Mouse (Mus musculus) lung, embryonic 16.5 days (tissue): ENCODE results near the gene Gad1. TPM values are rescaled to one million over a fixed set of nuclear protein-coding genes. Genes with fewer than 3 reads are reported as not detected.

Experiments
- ATAC-seq: fragments of 200-750 bp; cut with Nextera tagmentation; 2 replicates; pipeline ENCODE4 v1.8.0; 2017; ENCODE audit warnings: low read depth, mild to moderate bottlenecking, moderate library complexity
- H3K27ac ChIP-seq: fragments of 300-500 bp; sonication (generic); 2 replicates; pipeline ENCODE4 v1.5.1; 2014; ENCODE audit warnings: mild to moderate bottlenecking, control low read depth, low read length
- H3K27me3 ChIP-seq: fragments of 300-500 bp; sonication (generic); 2 replicates; pipeline ENCODE4 v1.6.1; 2014; ENCODE audit warnings: low read depth, low read length, mixed read lengths; ENCODE audit not compliant: control insufficient read depth, insufficient read depth
- H3K36me3 ChIP-seq: fragments of 300-500 bp; sonication (generic); 2 replicates; pipeline ENCODE4 v1.6.1; 2014; ENCODE audit warnings: low read length; ENCODE audit not compliant: control insufficient read depth, insufficient read depth
- H3K4me1 ChIP-seq: fragments of 300-500 bp; sonication (generic); replicated peaks from 2 replicates; pipeline ENCODE4 v1.6.1; 2014; ENCODE audit warnings: low read length, mixed read lengths; ENCODE audit not compliant: control insufficient read depth, insufficient read depth
- H3K4me2 ChIP-seq: fragments of 300-500 bp; sonication (generic); 2 replicates; pipeline ENCODE4 v1.6.1; 2014; ENCODE audit warnings: low read depth, low read length, control low read depth
- H3K4me3 ChIP-seq: fragments of 300-500 bp; sonication (generic); 2 replicates; pipeline ENCODE4 v1.5.1; 2014; ENCODE audit warnings: mild to moderate bottlenecking, low read length, control low read depth
- H3K9ac ChIP-seq: fragments of 300-500 bp; sonication (generic); 2 replicates; pipeline ENCODE4 v1.6.1; 2014; ENCODE audit warnings: low read length, control low read depth
- H3K9me3 ChIP-seq: fragments of 300-500 bp; sonication (generic); 2 replicates; pipeline ENCODE4 v1.6.1; 2016; ENCODE audit warnings: low read length; ENCODE audit not compliant: control insufficient read depth
- WGBS: fragments of 180-500 bp; shearing (Covaris S2); extraction: QIAGEN DNeasy Blood & Tissue Kit; methylation state at CpG from one replicate; pipeline ENCODE4 v1.1.7; 2014; 5-methylcytosine and 5-hydroxymethylcytosine counted together
- polyA plus RNA-seq: library from polyadenylated mRNA; unstranded; fragments of >200 nt; fragmentation: Nextera tagmentation; extraction: Ambion mirVana; gene quantifications from 2 replicates; pipeline ENCODE4 v1.2.1, GENCODE M21; 2015

The Gad1 gene
- polyA plus RNA-seq, 1 experiment from 2014 or later = 0.46 TPM

- no peaks in the 10 kb centered on the region for H3K36me3 ChIP-seq
- no peaks in the 10 kb centered on the region for H3K9me3 ChIP-seq
- H3K4me1 ChIP-seq = peaks cover 43% of the 10 kb centered on the region
- H3K9ac ChIP-seq = peak overlapping the region; percentile 18; the same call in 1 of the 2 replicates
- peak overlapping the region; percentile 78 for H3K4me2 ChIP-seq
- H3K27ac ChIP-seq = no peak overlapping the region
- H3K4me3 ChIP-seq = peak overlapping the region; percentile 46
- WGBS = under 1% methylated on average over 34 of the region's 34 CpGs
- ATAC-seq = peak; percentile 37; the same call in 1 of the 2 replicates
- H3K27me3 ChIP-seq = peaks cover 61% of the 10 kb centered on the region
Measured at GRCm38 (mm10) chr2:70568198-70568941, 15.5 kb downstream of the Gad1 start.

GRCm38 (mm10) chr2:70571698-70572097, 18.8 kb downstream of the Gad1 start:
- peaks cover 29% of the 10 kb centered on the region for H3K4me1 ChIP-seq
- no peak overlapping the region for H3K4me2 ChIP-seq
- peak; percentile 63; the same call in 1 of the 2 replicates for ATAC-seq
- no peak overlapping the region for H3K27ac ChIP-seq
- no peak overlapping the region for H3K9ac ChIP-seq
- no peaks in the 10 kb centered on the region for H3K9me3 ChIP-seq
- H3K27me3 ChIP-seq = peaks cover 29% of the 10 kb centered on the region
- H3K36me3 ChIP-seq = no peaks in the 10 kb centered on the region
- 25% methylated on average over 4 of the region's 4 CpGs for WGBS
- no peak overlapping the region for H3K4me3 ChIP-seq

GRCm38 (mm10) chr2:70572251-70572650, 19.4 kb downstream of the Gad1 start:
- no peak overlapping the region for H3K27ac ChIP-seq
- H3K4me2 ChIP-seq = no peak overlapping the region
- peaks cover 24% of the 10 kb centered on the region for H3K4me1 ChIP-seq
- H3K36me3 ChIP-seq = no peaks in the 10 kb centered on the region
- no peak for ATAC-seq
- H3K27me3 ChIP-seq = peaks cover 25% of the 10 kb centered on the region
- H3K9me3 ChIP-seq = no peaks in the 10 kb centered on the region
- H3K4me3 ChIP-seq = no peak overlapping the region
- H3K9ac ChIP-seq = no peak overlapping the region
- 35% methylated on average over 9 of the region's 9 CpGs for WGBS

- no peak overlapping the region for H3K9ac ChIP-seq
- H3K36me3 ChIP-seq = no peaks in the 10 kb centered on the region
- no peak overlapping the region for H3K27ac ChIP-seq
- no peak overlapping the region for H3K4me3 ChIP-seq
- H3K9me3 ChIP-seq = no peaks in the 10 kb centered on the region
- no peak for ATAC-seq
- peaks cover 10% of the 10 kb centered on the region for H3K27me3 ChIP-seq
- peaks cover 11% of the 10 kb centered on the region for H3K4me1 ChIP-seq
- WGBS = 54% methylated on average over 8 of the region's 8 CpGs
- H3K4me2 ChIP-seq = no peak overlapping the region
Measured at GRCm38 (mm10) chr2:70573544-70574210, 20.8 kb downstream of the Gad1 start.

- Histone ChIP-seq H3K4me2 (no peak overlapping the region), H3K9ac (no peak overlapping the region), H3K9me3 (no peaks in the 10 kb centered on the region), H3K4me1 (no peaks in the 10 kb centered on the region), H3K4me3 (no peak overlapping the region), H3K36me3 (no peaks in the 10 kb centered on the region), H3K27ac (no peak overlapping the region), H3K27me3 (no peaks in the 10 kb centered on the region)
- ATAC-seq = no peak
- 83% methylated on average over 6 of the region's 6 CpGs for WGBS
Measured at GRCm38 (mm10) chr2:70588200-70588599, 35.3 kb downstream of the Gad1 start.

- ATAC-seq = no peak
- Histone ChIP-seq H3K36me3 (no peaks in the 10 kb centered on the region), H3K27ac (no peak overlapping the region), H3K9me3 (no peaks in the 10 kb centered on the region), H3K27me3 (no peaks in the 10 kb centered on the region), H3K4me2 (no peak overlapping the region), H3K9ac (no peak overlapping the region), H3K4me3 (no peak overlapping the region), H3K4me1 (no peaks in the 10 kb centered on the region)
- 70% methylated on average over 6 of the region's 6 CpGs for WGBS
Measured at GRCm38 (mm10) chr2:70592432-70592831, 39.6 kb downstream of the Gad1 start.

GRCm38 (mm10) chr2:70593670-70594069, 40.8 kb downstream of the Gad1 start:
- ATAC-seq = no peak
- H3K27me3 ChIP-seq = no peaks in the 10 kb centered on the region
- no peaks in the 10 kb centered on the region for H3K4me1 ChIP-seq
- 77% methylated on average over 5 of the region's 5 CpGs for WGBS
- no peak overlapping the region for H3K4me3 ChIP-seq
- no peak overlapping the region for H3K4me2 ChIP-seq
- H3K36me3 ChIP-seq = no peaks in the 10 kb centered on the region
- no peaks in the 10 kb centered on the region for H3K9me3 ChIP-seq
- no peak overlapping the region for H3K27ac ChIP-seq
- no peak overlapping the region for H3K9ac ChIP-seq

- Histone ChIP-seq H3K4me1 (no peaks in the 10 kb centered on the region), H3K36me3 (no peaks in the 10 kb centered on the region), H3K27me3 (no peaks in the 10 kb centered on the region), H3K27ac (no peak overlapping the region), H3K9me3 (no peaks in the 10 kb centered on the region), H3K4me3 (no peak overlapping the region), H3K9ac (no peak overlapping the region), H3K4me2 (no peak overlapping the region)
- WGBS = 65% methylated on average over 2 of the region's 2 CpGs
- ATAC-seq = no peak
Measured at GRCm38 (mm10) chr2:70595896-70596295, 43.0 kb downstream of the Gad1 start.

- no peaks in the 10 kb centered on the region for H3K4me1 ChIP-seq
- no peaks in the 10 kb centered on the region for H3K36me3 ChIP-seq
- ATAC-seq = no peak
- WGBS = 75% methylated on average over 3 of the region's 3 CpGs
- no peaks in the 10 kb centered on the region; the same call in 1 of the 2 replicates for H3K9me3 ChIP-seq
- no peak overlapping the region for H3K4me2 ChIP-seq
- no peak overlapping the region for H3K4me3 ChIP-seq
- no peak overlapping the region for H3K27ac ChIP-seq
- H3K9ac ChIP-seq = no peak overlapping the region
- H3K27me3 ChIP-seq = no peaks in the 10 kb centered on the region
Measured at GRCm38 (mm10) chr2:70609769-70610168, 56.9 kb downstream of the Gad1 start.
